Mouse (Mus musculus) kidney, adult 10 weeks (tissue): Measurements from ENCODE around the gene Spin2f. TPM values are rescaled to one million over a fixed set of nuclear protein-coding genes. Genes with fewer than 3 reads are reported as not detected.

ENCODE experiments used
- polyA plus RNA-seq: library from polyadenylated mRNA; stranded (reverse); fragments of 350-450 nt; fragmentation: Illumina TruSeq; extraction: RNeasy Lipid Tissue Mini Kit (QIAGEN cat#74804); gene quantifications from one replicate; pipeline ENCODE4 v1.2.3, GENCODE M21; 2014; ENCODE audit warnings: low read depth, low replicate concordance

The Spin2f gene
- not detected for polyA plus RNA-seq

DNA sequence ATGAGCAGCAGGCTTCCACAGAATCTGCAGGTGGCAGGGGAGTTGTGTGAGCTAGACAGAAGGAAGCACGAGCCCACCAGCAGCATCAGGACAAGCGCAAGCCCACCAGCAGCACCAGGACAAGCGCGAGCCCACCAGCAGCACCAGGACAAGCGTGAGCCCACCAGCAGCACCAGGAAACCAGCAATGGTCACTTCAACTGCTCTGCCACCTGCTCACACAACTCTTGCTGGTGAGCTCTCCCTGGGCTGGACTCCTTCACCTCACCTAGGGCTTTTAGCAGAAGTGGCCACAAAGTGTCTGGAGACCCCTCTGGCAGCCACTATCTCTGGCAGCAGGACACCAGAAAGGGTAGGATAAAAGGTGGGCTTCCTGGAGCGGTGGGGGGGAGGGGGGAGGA, at the start of gene Spin2f:
Gene Spin2f, plus strand, starts transcription at position 301 of the 400 bp plus-strand sequence.

Other genes starting within 250 kb of the Spin2f start
- not detected for gene Btbd35f29, start 136.2 kb upstream of the Spin2f start, polyA plus RNA-seq
- gene Btbd35f26, start 82.6 kb downstream of the Spin2f start, polyA plus RNA-seq = not detected
- not detected for gene Btbd35f19, start 130.0 kb downstream of the Spin2f start, polyA plus RNA-seq